Mouse (Mus musculus) liver, embryonic 12.5 days (tissue): Measurements from ENCODE around the gene Iqca. TPM values are rescaled to one million over a fixed set of nuclear protein-coding genes. Genes with fewer than 3 reads are reported as not detected.

Source experiments
- ATAC-seq: fragments of 200-750 bp; cut with Nextera tagmentation; 2 replicates; pipeline ENCODE4 v1.8.0; 2017; ENCODE audit warnings: moderate number of reproducible peaks, mild to moderate bottlenecking, moderate library complexity
- H3K27ac ChIP-seq: fragments of 300-500 bp; sonication (generic); 2 replicates; pipeline ENCODE4 v1.5.1; 2016; ENCODE audit warnings: mild to moderate bottlenecking
- H3K27me3 ChIP-seq: fragments of 300-500 bp; sonication (generic); replicated peaks from 2 replicates; pipeline ENCODE4 v1.6.1; 2016; ENCODE audit warnings: mild to moderate bottlenecking, moderate library complexity
- H3K36me3 ChIP-seq: fragments of 300-500 bp; sonication (generic); 2 replicates; pipeline ENCODE4 v1.6.1; 2016; ENCODE audit warnings: mild to moderate bottlenecking, moderate library complexity
- H3K4me1 ChIP-seq: fragments of 300-500 bp; sonication (generic); 2 replicates; pipeline ENCODE4 v1.6.1; 2016
- H3K4me2 ChIP-seq: fragments of 300-500 bp; sonication (generic); 2 replicates; pipeline ENCODE4 v1.6.1; 2016; ENCODE audit warnings: mild to moderate bottlenecking, moderate library complexity
- H3K4me3 ChIP-seq: fragments of 300-500 bp; sonication (generic); 2 replicates; pipeline ENCODE4 v1.5.1; 2016; ENCODE audit warnings: mild to moderate bottlenecking, moderate library complexity
- H3K9ac ChIP-seq: fragments of 300-500 bp; sonication (generic); 2 replicates; pipeline ENCODE4 v1.6.1; 2016; ENCODE audit warnings: mild to moderate bottlenecking, moderate library complexity
- H3K9me3 ChIP-seq: fragments of 300-500 bp; sonication (generic); replicated peaks from 2 replicates; pipeline ENCODE4 v1.6.1; 2016; ENCODE audit warnings: mild to moderate bottlenecking, moderate library complexity
- WGBS: fragments of 180-500 bp; shearing (Covaris S2); methylation state at CpG from one replicate; pipeline ENCODE4 v1.1.7; 2016; ENCODE audit not compliant: insufficient replicate concordance; 5-methylcytosine and 5-hydroxymethylcytosine counted together
- polyA plus RNA-seq: library from polyadenylated mRNA; unstranded; fragments of >200 nt; fragmentation: Nextera tagmentation; extraction: Ambion mirVana; gene quantifications from 2 replicates; pipeline ENCODE4 v1.2.1, GENCODE M21; 2016

Iqca gene
- polyA plus RNA-seq, 1 experiment from 2014 or later, result 0.11 TPM

DNA sequence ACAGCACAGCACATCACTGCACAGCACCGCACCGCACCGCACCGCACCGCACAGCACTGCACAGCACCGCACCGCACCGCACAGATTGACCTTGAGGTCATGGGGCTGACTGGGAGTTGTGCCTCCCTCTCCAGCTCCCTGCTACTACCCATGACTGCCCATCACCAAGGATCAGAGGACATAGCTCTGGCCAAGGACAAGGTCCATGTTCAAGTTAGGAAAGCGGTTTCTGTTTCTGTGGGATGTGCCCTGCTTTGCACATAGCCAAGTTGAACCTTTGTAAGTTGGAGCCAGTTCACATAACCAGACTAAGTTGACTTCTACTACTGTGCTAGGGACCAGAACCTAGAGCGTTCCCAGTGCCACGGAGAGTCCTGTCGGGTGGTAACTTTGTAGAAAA lies 28.6 kb downstream of the Iqca start:
- Histone ChIP-seq H3K4me1 (no peaks in the 10 kb centered on the region), H3K27ac (no peak overlapping the region), H3K9ac (no peak overlapping the region), H3K9me3 (no peaks in the 10 kb centered on the region), H3K36me3 (no peaks in the 10 kb centered on the region), H3K4me3 (no peak overlapping the region), H3K27me3 (no peaks in the 10 kb centered on the region), H3K4me2 (no peak overlapping the region)
- no peak for ATAC-seq
- WGBS, result 88% methylated on average over 12 of the region's 12 CpGs

DNA sequence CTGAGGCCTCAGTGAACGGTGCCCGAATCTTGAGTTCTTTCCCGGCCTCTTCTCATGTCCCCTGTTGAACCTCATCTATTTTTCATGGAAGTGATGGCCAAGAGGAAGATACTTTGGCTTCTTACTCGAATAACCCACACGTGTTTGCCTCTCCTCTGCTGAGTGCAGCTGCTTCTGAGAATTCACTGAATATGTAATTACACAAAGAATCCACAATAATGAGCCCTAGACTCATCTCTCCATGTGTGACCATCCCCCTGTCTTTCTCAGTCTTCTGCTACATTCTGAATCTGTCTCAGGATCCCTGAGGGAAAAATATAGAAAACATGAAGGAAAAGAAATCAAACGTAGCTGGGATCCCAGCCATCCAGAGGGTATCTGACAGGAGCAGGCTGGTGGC lies 32.5 kb downstream of the Iqca start:
- no peak overlapping the region for H3K9ac ChIP-seq
- H3K4me3 ChIP-seq, result no peak overlapping the region
- no peaks in the 10 kb centered on the region for H3K9me3 ChIP-seq
- H3K4me1 ChIP-seq, result no peaks in the 10 kb centered on the region
- ATAC-seq, result no peak
- 68% methylated on average over 6 of the region's 6 CpGs for WGBS
- H3K27me3 ChIP-seq, result no peaks in the 10 kb centered on the region
- no peaks in the 10 kb centered on the region for H3K36me3 ChIP-seq
- no peak overlapping the region for H3K4me2 ChIP-seq
- H3K27ac ChIP-seq, result no peak overlapping the region

DNA sequence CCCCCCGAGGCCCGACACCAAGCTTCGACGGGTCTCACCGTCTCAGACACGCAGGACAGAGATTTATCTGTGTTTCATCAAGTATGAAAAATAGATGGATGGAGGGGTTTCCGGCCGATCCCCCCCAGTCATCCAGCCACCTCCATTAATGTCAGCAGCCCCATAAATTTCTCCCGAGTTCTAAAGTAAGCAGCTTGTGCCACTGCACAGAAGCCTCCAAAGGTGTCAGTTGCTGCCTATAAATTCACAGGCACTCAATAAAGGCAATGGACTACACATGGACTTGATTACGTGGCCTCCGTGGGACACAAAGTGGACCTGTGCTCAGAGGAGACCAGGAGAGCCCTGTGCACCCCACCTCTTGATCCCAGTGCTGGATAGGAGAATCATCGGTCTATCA lies 34.0 kb downstream of the Iqca start:
- 78% methylated on average over 12 of the region's 12 CpGs for WGBS
- no peaks in the 10 kb centered on the region for H3K36me3 ChIP-seq
- no peaks in the 10 kb centered on the region for H3K4me1 ChIP-seq
- H3K4me3 ChIP-seq, result no peak overlapping the region
- no peaks in the 10 kb centered on the region for H3K9me3 ChIP-seq
- no peaks in the 10 kb centered on the region for H3K27me3 ChIP-seq
- no peak for ATAC-seq
- no peak overlapping the region for H3K27ac ChIP-seq
- H3K9ac ChIP-seq, result no peak overlapping the region
- no peak overlapping the region for H3K4me2 ChIP-seq

- Histone ChIP-seq H3K9me3 (no peaks in the 10 kb centered on the region), H3K27me3 (no peaks in the 10 kb centered on the region), H3K36me3 (no peaks in the 10 kb centered on the region), H3K4me1 (no peaks in the 10 kb centered on the region), H3K9ac (no peak overlapping the region), H3K4me2 (no peak overlapping the region), H3K27ac (no peak overlapping the region), H3K4me3 (no peak overlapping the region)
- no peak for ATAC-seq
- whole genome bisulfite sequencing, result 70% methylated on average over 7 of the region's 7 CpGs
These were observed 36.0 kb downstream of the Iqca start for GRCm38 (mm10) chr1:90117207-90117606.

DNA sequence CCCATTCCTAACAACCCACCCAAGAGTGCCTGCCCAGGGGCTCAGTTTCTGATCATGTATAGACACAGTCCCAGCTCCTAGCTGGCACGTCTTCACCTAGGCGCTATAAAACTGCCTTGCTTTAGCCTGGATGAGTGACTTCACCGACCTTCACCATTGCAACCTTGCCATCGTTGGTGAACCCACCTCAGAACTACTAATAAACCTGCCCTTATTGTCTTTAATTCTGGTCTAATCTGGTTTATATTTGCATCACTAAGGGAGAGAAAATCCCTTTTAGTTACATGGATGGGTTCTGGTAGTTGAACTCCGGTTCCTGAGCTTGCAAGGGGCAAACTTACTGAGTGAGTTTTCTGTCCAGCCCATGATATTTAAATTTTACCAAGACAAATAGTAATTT lies 38.6 kb downstream of the Iqca start:
- Histone ChIP-seq H3K9ac (no peak overlapping the region), H3K9me3 (no peaks in the 10 kb centered on the region), H3K4me3 (no peak overlapping the region), H3K27ac (no peak overlapping the region), H3K27me3 (no peaks in the 10 kb centered on the region), H3K4me1 (no peaks in the 10 kb centered on the region), H3K4me2 (no peak overlapping the region), H3K36me3 (no peaks in the 10 kb centered on the region)
- no peak for ATAC-seq
- 75% methylated on average over 5 of the region's 5 CpGs for WGBS

DNA sequence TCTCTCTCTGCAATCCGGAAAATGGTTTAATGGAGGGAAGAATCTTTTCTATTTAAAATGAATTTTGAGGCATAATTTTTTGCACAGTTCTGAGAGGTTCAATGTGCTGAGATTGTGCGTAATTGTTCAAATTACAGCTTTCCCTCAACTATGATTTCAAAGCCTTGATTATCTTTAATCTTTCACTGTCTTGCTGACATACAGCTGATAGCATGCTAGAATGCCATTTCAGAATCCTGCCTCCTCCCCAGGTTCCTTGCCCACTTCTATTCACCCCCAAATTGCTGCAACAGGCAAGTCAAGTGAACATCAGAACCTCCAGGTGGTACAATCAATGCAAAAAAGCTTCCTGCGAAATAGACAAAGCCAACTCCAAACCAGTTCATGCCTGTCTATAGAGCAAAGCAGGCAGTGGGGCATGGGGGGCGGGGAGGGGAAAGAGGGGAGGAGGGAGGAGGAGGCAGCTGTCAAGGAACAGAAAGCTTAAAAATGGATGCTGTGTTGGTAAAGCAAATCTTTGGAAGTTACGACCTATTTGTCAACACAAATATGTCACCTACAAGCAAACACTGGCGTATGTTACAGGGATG lies 39.5 kb downstream of the Iqca start:
- Histone ChIP-seq H3K9me3 (no peaks in the 10 kb centered on the region), H3K9ac (no peak overlapping the region), H3K4me2 (no peak overlapping the region), H3K36me3 (no peaks in the 10 kb centered on the region), H3K4me1 (no peaks in the 10 kb centered on the region), H3K27ac (no peak overlapping the region), H3K4me3 (no peak overlapping the region), H3K27me3 (no peaks in the 10 kb centered on the region)
- 68% methylated on average over 6 of the region's 6 CpGs for WGBS
- ATAC-seq, result no peak

DNA sequence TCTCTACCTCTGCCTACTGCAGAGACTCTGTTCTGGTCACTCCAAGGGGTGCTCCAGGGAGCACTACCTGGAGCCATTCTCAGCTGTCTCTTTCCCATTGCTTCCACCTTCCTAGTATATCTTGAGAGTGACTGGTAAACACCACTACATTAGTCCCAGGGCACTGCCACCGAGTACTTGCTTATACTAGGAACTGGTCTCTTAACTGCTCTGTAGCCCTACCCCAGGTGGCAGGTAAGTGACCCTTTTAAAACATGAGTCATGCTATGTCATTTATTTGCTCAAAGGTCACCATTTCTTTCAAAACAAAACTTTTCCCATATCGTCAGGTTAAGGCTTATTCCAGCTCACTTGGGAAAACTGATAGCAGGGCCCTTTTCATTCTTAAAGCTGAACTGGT lies 40.5 kb downstream of the Iqca start:
- H3K27ac ChIP-seq, result no peak overlapping the region
- no peak overlapping the region for H3K4me3 ChIP-seq
- no peak overlapping the region for H3K4me2 ChIP-seq
- H3K9me3 ChIP-seq, result no peaks in the 10 kb centered on the region
- H3K4me1 ChIP-seq, result no peaks in the 10 kb centered on the region
- H3K36me3 ChIP-seq, result no peaks in the 10 kb centered on the region
- no peak overlapping the region for H3K9ac ChIP-seq
- WGBS, result 53% methylated on average over 2 of the region's 2 CpGs
- no peaks in the 10 kb centered on the region for H3K27me3 ChIP-seq
- no peak for ATAC-seq

- no peak overlapping the region for H3K27ac ChIP-seq
- H3K4me3 ChIP-seq, result no peak overlapping the region
- WGBS, result 62% methylated on average over 2 of the region's 2 CpGs
- no peaks in the 10 kb centered on the region for H3K36me3 ChIP-seq
- H3K4me1 ChIP-seq, result no peaks in the 10 kb centered on the region
- ATAC-seq, result no peak
- H3K9ac ChIP-seq, result no peak overlapping the region
- H3K27me3 ChIP-seq, result no peaks in the 10 kb centered on the region
- H3K4me2 ChIP-seq, result no peak overlapping the region
- H3K9me3 ChIP-seq, result no peaks in the 10 kb centered on the region
These were observed 41.9 kb downstream of the Iqca start for GRCm38 (mm10) chr1:90111198-90111839.

DNA sequence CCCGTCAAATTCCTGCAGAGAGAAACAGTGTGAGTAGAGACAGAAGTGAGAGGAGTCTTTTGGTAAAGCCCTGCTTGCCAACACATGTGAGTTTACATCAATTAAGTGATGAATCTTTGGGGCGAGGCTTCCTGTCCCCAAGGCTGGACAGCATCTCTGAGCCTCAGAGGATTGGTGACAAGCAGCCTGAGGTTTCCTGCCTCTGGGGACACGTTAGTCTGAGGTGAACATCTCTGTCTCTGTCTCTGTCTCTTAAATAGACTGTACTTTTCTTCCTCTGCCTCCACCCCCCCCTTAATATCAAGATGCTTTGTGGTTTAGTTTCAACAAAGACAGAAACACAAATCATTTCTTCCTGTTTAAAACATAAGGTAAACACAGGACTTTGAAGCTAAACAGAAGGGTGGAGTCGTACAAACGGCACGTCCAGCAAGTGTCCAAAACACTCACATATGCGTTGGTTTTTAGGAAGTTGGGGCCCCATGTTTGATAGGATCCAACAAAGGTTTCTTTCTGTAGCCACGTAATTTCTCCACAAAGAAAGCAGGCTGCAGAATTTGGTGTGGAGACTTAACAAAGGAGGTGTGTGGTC lies 49.2 kb downstream of the Iqca start:
- H3K27ac ChIP-seq, result no peak overlapping the region
- no peaks in the 10 kb centered on the region for H3K27me3 ChIP-seq
- no peak for ATAC-seq
- H3K4me1 ChIP-seq, result no peaks in the 10 kb centered on the region
- no peaks in the 10 kb centered on the region for H3K36me3 ChIP-seq
- no peak overlapping the region for H3K4me2 ChIP-seq
- no peaks in the 10 kb centered on the region for H3K9me3 ChIP-seq
- WGBS, result 52% methylated on average over 8 of the region's 8 CpGs
- no peak overlapping the region for H3K4me3 ChIP-seq
- no peak overlapping the region for H3K9ac ChIP-seq

GRCm38 (mm10) chr1:90100360-90101232 lies 52.6 kb downstream of the Iqca start:
- no peak overlapping the region for H3K9ac ChIP-seq
- no peaks in the 10 kb centered on the region for H3K27me3 ChIP-seq
- H3K9me3 ChIP-seq, result no peaks in the 10 kb centered on the region
- no peaks in the 10 kb centered on the region for H3K4me1 ChIP-seq
- WGBS, result 61% methylated on average over 10 of the region's 10 CpGs
- H3K4me2 ChIP-seq, result no peak overlapping the region
- H3K27ac ChIP-seq, result no peak overlapping the region
- H3K4me3 ChIP-seq, result no peak overlapping the region
- no peak for ATAC-seq
- no peaks in the 10 kb centered on the region for H3K36me3 ChIP-seq

GRCm38 (mm10) chr1:90092816-90093493 lies 60.2 kb downstream of the Iqca start:
- 67% methylated on average over 10 of the region's 10 CpGs for WGBS
- no peak overlapping the region for H3K4me2 ChIP-seq

More at GRCm38 (mm10) chr1:90092816-90093493, 60.2 kb downstream of the Iqca start:
- H3K4me1 ChIP-seq, result no peaks in the 10 kb centered on the region
- H3K36me3 ChIP-seq, result no peaks in the 10 kb centered on the region
- no peak overlapping the region for H3K27ac ChIP-seq
- H3K9me3 ChIP-seq, result no peaks in the 10 kb centered on the region
- no peak for ATAC-seq
- no peaks in the 10 kb centered on the region for H3K27me3 ChIP-seq
- no peak overlapping the region for H3K4me3 ChIP-seq
- H3K9ac ChIP-seq, result no peak overlapping the region
